Mouse (Mus musculus) midbrain, embryonic 13.5 days (tissue): Measurements from ENCODE around the gene Mettl18. TPM values are rescaled to one million over a fixed set of nuclear protein-coding genes. Genes with fewer than 3 reads are reported as not detected.

Experiments used
- polyA plus RNA-seq: library from polyadenylated mRNA; unstranded; fragments of >200 nt; fragmentation: Nextera tagmentation; extraction: Ambion mirVana; gene quantifications from 2 replicates; pipeline ENCODE4 v1.2.1, GENCODE M21; 2015

The Mettl18 gene
- polyA plus RNA-seq, 1 experiment from 2014 or later, result 8.0 TPM

Other genes starting within 250 kb of the Mettl18 start
- 89.8 and 98.8 TPM in 2 replicates for gene Kifap3, start 215.3 kb upstream of the Mettl18 start, polyA plus RNA-seq
- gene Scyl3, start 65.8 kb upstream of the Mettl18 start, polyA plus RNA-seq, result 16.1 and 20.7 TPM in 2 replicates
- 11.0 and 11.2 TPM in 2 replicates for gene BC055324, start 93 bp upstream of the Mettl18 start, polyA plus RNA-seq
- not detected in 2 replicates for gene Sele, start 53.3 kb downstream of the Mettl18 start, polyA plus RNA-seq
- not detected in 2 replicates for gene Sell, start 67.1 kb downstream of the Mettl18 start, polyA plus RNA-seq
- gene Selp, start 120.4 kb downstream of the Mettl18 start, polyA plus RNA-seq, result 0.04 TPM in 1 of 2 replicates, not detected in the other
- gene F5, start 156.9 kb downstream of the Mettl18 start, polyA plus RNA-seq, result 0.07 and 0.08 TPM in 2 replicates